Mouse (Mus musculus): ENCODE measurements around the gene Rnf144a. TPM values are rescaled to one million over a fixed set of nuclear protein-coding genes. Genes with fewer than 3 reads are reported as not detected.

The Rnf144a gene
- polyA plus RNA-seq, 1 experiment = 5.6 TPM

DNA sequence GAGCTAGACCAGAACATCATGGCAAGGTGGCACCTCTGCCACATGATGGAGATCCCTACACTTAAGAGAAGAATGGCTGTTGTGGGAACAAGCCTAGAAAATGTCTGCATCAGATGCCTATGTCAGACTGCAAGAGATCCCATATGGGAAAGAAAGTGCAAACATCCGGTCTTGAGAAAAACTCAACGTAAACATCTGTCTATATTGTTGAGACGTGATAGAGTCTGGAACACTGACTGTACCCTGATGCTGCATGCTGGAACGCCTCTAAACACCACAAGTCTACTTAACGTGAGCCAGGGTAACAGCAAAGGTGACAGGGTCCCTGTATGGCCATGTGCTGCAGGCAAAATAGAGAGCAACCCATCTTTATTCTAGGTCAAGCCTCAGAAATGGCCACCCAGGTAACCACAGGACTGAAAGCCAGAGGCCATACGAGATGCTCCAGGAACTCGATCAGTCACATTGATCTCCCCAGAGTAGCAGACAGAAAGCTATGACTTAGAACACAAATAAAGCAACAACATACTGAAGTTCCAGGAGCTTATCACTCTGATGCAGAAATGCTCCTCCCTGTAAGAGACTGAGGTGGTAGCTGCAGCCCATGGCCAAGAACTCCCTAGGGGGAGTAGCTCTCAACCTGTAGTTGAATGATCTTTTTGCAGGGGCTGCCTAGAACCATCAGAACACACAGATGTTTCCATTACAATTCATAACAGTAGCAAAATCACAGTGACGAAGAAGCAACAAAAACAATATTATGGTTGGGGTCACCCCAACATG, 38.3 kb downstream of the Rnf144a start:
- Histone ChIP-seq H3K27me3 (ENCODE audit: control insufficient read depth, insufficient read depth, low read length, poor library complexity, severe bottlenecking) (no peaks in the 10 kb centered on the region), H3K27ac (ENCODE audit: insufficient read depth, low read length) (no peak overlapping the region), H3K4me3 (ENCODE audit: low read depth, low read length) (no peak overlapping the region), H3K9me3 (replicated peaks; ENCODE audit: control insufficient read depth, insufficient read depth, low read length, poor library complexity, severe bottlenecking) (no peaks in the 10 kb centered on the region; the same call in 1 of the 2 replicates), H3K4me1 (ENCODE audit: control insufficient read depth, insufficient read depth, low read length) (no peaks in the 10 kb centered on the region), H3K9ac (ENCODE audit: low read depth, poor library complexity, severe bottlenecking) (no peak overlapping the region), H3K36me3 (ENCODE audit: control insufficient read depth, insufficient read depth, low read length, poor library complexity, severe bottlenecking) (no peaks in the 10 kb centered on the region)
- TF ChIP-seq POLR2A (IDR thresholded peaks at IDR 0.05; ENCODE audit: insufficient read depth, low read length) = no peak
- TF ChIP-seq CTCF (IDR thresholded peaks at IDR 0.05; ENCODE audit: low read depth, low read length) = no peak
- no peak for TF ChIP-seq EP300 (IDR thresholded peaks at IDR 0.05; ENCODE audit: insufficient read depth, low read depth, low read length)

DNA sequence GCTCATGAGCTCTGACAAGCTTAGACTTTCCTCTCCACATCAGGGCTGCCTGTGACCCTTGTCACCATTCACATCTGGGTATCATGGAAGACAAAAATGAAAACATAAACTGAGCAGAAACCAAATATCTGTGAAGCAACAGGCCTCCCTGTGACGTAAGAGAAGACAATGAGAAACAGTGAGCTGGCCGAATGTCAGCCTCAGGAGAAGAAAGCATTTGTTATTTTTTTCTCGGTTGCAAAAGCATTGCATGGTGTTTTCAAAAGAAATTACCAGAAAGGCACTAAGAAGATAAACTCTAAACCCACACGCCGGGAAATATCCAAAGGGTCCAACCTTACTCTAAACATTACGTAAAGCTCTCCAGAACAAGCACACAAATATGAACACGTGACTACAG, 41.3 kb downstream of the Rnf144a start:
- Histone ChIP-seq H3K9me3 (replicated peaks; ENCODE audit: control insufficient read depth, insufficient read depth, low read length, poor library complexity, severe bottlenecking) (no peaks in the 10 kb centered on the region; the same call in 1 of the 2 replicates), H3K9ac (ENCODE audit: low read depth, poor library complexity, severe bottlenecking) (no peak overlapping the region), H3K4me3 (ENCODE audit: low read depth, low read length) (no peak overlapping the region), H3K27me3 (ENCODE audit: control insufficient read depth, insufficient read depth, low read length, poor library complexity, severe bottlenecking) (no peaks in the 10 kb centered on the region), H3K36me3 (ENCODE audit: control insufficient read depth, insufficient read depth, low read length, poor library complexity, severe bottlenecking) (no peaks in the 10 kb centered on the region), H3K27ac (ENCODE audit: insufficient read depth, low read length) (no peak overlapping the region), H3K4me1 (ENCODE audit: control insufficient read depth, insufficient read depth, low read length) (no peaks in the 10 kb centered on the region)
- TF ChIP-seq EP300 (IDR thresholded peaks at IDR 0.05; ENCODE audit: insufficient read depth, low read depth, low read length) = no peak
- TF ChIP-seq CTCF (IDR thresholded peaks at IDR 0.05; ENCODE audit: low read depth, low read length) = no peak
- TF ChIP-seq POLR2A (IDR thresholded peaks at IDR 0.05; ENCODE audit: insufficient read depth, low read length) = no peak

DNA sequence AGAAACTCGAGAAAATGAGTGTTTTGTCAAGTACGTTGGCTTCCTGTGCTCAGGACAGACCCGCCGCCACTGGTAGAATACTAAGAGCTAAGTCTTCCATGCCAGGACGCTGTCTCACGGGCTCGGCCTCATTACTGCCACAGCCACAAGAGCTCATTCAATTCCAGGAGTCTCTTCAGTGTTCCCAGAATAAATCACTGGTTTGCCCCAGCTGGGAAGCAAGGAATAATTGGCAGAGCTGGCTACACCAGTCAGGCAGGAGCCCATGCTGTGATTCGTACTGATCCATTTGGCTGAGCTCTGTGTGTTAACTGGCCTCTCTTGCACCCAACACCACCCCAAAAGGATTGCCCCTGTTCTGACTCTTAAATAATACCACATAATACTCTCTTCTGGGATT, 45.0 kb downstream of the Rnf144a start:
- H3K9ac ChIP-seq (ENCODE audit: low read depth, poor library complexity, severe bottlenecking) = no peak overlapping the region
- no peak overlapping the region for H3K4me3 ChIP-seq (ENCODE audit: low read depth, low read length)
- H3K36me3 ChIP-seq (ENCODE audit: control insufficient read depth, insufficient read depth, low read length, poor library complexity, severe bottlenecking) = no peaks in the 10 kb centered on the region
- TF ChIP-seq EP300 (IDR thresholded peaks at IDR 0.05; ENCODE audit: insufficient read depth, low read depth, low read length) = no peak
- no peaks in the 10 kb centered on the region for H3K4me1 ChIP-seq (ENCODE audit: control insufficient read depth, insufficient read depth, low read length)
- H3K9me3 ChIP-seq (replicated peaks; ENCODE audit: control insufficient read depth, insufficient read depth, low read length, poor library complexity, severe bottlenecking) = no peaks in the 10 kb centered on the region
- no peak overlapping the region for H3K27ac ChIP-seq (ENCODE audit: insufficient read depth, low read length)
- H3K27me3 ChIP-seq (ENCODE audit: control insufficient read depth, insufficient read depth, low read length, poor library complexity, severe bottlenecking) = no peaks in the 10 kb centered on the region

DNA sequence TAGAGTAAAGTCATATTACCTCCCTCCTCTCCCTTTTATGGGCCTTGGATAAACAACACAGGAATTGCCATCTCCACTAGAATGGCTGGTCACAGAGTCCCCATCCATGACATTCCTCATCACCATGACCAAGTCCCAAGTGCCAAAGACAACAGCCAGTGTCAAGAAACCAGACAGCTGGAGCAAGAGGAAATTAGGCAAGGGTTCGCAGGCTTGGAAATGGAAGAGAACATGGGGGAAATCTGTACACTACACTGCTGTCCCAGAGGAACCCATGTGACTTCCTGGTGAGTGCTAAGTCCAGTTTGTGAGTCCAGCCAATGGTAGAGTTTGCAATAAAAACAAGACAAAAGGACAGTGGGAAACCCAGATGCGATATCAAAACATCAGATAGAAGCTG, 47.7 kb downstream of the Rnf144a start:
- TF ChIP-seq POLR2A (IDR thresholded peaks at IDR 0.05; ENCODE audit: insufficient read depth, low read length) (no peak), CTCF (IDR thresholded peaks at IDR 0.05; ENCODE audit: low read depth, low read length) (no peak), EP300 (IDR thresholded peaks at IDR 0.05; ENCODE audit: insufficient read depth, low read depth, low read length) (no peak)
- H3K27ac ChIP-seq (ENCODE audit: insufficient read depth, low read length) = no peak overlapping the region
- no peaks in the 10 kb centered on the region for H3K9me3 ChIP-seq (replicated peaks; ENCODE audit: control insufficient read depth, insufficient read depth, low read length, poor library complexity, severe bottlenecking)
- no peaks in the 10 kb centered on the region for H3K36me3 ChIP-seq (ENCODE audit: control insufficient read depth, insufficient read depth, low read length, poor library complexity, severe bottlenecking)
- H3K9ac ChIP-seq (ENCODE audit: low read depth, poor library complexity, severe bottlenecking) = no peak overlapping the region
- no peak overlapping the region for H3K4me3 ChIP-seq (ENCODE audit: low read depth, low read length)
- no peaks in the 10 kb centered on the region for H3K4me1 ChIP-seq (ENCODE audit: control insufficient read depth, insufficient read depth, low read length)
- H3K27me3 ChIP-seq (ENCODE audit: control insufficient read depth, insufficient read depth, low read length, poor library complexity, severe bottlenecking) = no peaks in the 10 kb centered on the region

DNA sequence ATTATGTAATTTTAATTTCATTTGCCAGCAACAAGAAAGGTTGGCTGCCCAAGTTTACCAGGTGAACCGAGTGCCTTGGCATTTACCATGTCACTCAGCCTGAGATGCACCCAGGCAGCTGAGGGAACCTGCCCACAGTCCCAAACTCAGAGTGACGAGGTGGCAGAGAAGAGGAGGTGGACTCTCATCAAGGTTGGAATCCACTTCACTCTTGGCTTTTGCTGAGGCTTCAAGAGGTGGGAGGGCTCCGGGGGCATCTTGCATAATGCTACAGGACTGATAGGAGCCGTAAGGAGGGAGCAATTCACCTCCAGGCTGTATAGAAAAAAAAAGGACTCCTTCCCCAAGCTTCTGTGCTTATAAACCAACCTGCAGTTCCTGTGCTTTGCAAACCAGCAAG, 48.7 kb downstream of the Rnf144a start:
- no peaks in the 10 kb centered on the region for H3K36me3 ChIP-seq (ENCODE audit: control insufficient read depth, insufficient read depth, low read length, poor library complexity, severe bottlenecking)
- H3K9ac ChIP-seq (ENCODE audit: low read depth, poor library complexity, severe bottlenecking) = no peak overlapping the region
- H3K4me1 ChIP-seq (ENCODE audit: control insufficient read depth, insufficient read depth, low read length) = no peaks in the 10 kb centered on the region
- H3K4me3 ChIP-seq (ENCODE audit: low read depth, low read length) = no peak overlapping the region
- H3K9me3 ChIP-seq (replicated peaks; ENCODE audit: control insufficient read depth, insufficient read depth, low read length, poor library complexity, severe bottlenecking) = no peaks in the 10 kb centered on the region
- no peaks in the 10 kb centered on the region for H3K27me3 ChIP-seq (ENCODE audit: control insufficient read depth, insufficient read depth, low read length, poor library complexity, severe bottlenecking)
- no peak overlapping the region for H3K27ac ChIP-seq (ENCODE audit: insufficient read depth, low read length)
- TF ChIP-seq POLR2A (IDR thresholded peaks at IDR 0.05; ENCODE audit: insufficient read depth, low read length) (no peak), CTCF (IDR thresholded peaks at IDR 0.05; ENCODE audit: low read depth, low read length) (no peak), EP300 (IDR thresholded peaks at IDR 0.05; ENCODE audit: insufficient read depth, low read depth, low read length) (no peak)

DNA sequence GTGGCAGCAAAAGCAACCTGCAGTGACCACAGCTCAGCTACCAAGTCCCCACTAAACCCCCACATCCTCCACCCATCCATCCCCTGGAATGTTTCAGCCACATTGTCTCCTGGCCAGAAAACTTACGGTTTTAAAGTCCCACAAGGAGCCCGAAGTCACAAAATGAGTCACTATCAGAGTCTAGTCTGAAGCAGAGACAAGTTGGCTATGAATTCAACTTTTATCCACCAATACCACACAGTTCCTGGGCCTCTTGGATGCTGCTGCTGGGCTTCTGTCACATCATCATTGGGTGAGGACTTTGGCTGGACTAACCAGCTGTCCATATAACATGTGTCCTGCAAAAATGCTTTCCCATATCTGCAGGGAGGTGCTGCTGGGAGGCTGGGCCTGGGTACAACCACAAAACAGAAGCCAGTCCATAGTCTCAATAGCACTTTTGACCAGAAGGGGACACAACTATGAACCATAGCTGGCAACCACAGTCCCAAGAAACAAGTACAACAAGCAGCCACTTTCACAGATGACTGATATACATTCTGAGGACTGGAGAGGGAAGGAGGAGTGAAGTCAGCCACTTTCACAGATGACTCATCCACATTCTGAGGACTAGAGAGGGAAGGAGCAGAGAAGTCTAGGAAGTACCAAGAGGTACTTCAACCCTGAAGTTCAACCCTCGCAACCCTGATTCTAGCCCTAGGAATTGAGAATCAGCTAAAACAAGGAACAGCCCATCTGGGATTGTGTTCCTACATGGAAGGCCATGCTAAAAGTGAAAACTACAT, 49.3 kb downstream of the Rnf144a start:
- Histone ChIP-seq H3K9ac (ENCODE audit: low read depth, poor library complexity, severe bottlenecking) (no peak overlapping the region), H3K9me3 (replicated peaks; ENCODE audit: control insufficient read depth, insufficient read depth, low read length, poor library complexity, severe bottlenecking) (no peaks in the 10 kb centered on the region), H3K4me1 (ENCODE audit: control insufficient read depth, insufficient read depth, low read length) (no peaks in the 10 kb centered on the region), H3K27ac (ENCODE audit: insufficient read depth, low read length) (no peak overlapping the region), H3K36me3 (ENCODE audit: control insufficient read depth, insufficient read depth, low read length, poor library complexity, severe bottlenecking) (no peaks in the 10 kb centered on the region), H3K27me3 (ENCODE audit: control insufficient read depth, insufficient read depth, low read length, poor library complexity, severe bottlenecking) (no peaks in the 10 kb centered on the region), H3K4me3 (ENCODE audit: low read depth, low read length) (no peak overlapping the region)
- TF ChIP-seq POLR2A (IDR thresholded peaks at IDR 0.05; ENCODE audit: insufficient read depth, low read length) (no peak), EP300 (IDR thresholded peaks at IDR 0.05; ENCODE audit: insufficient read depth, low read depth, low read length) (no peak), CTCF (IDR thresholded peaks at IDR 0.05; ENCODE audit: low read depth, low read length) (no peak)
